Mouse (Mus musculus): Measurements from ENCODE around the gene Lrrc74a.

The Lrrc74a gene

GRCm38 (mm10) chr12:86734319-86734810 is at the start of gene Lrrc74a:
Gene Lrrc74a (plus strand): TSS chr12:86734369.
- DNase-seq: no peak

- DNase-seq: no peak
Measured at GRCm38 (mm10) chr12:86685275-86685674, 48.9 kb upstream of the Lrrc74a start.

GRCm38 (mm10) chr12:86686551-86687330 is 47.4 kb upstream of the Lrrc74a start:
- DNase-seq: peak in 1 of 2 experiments; percentile 49

- DNase-seq: no peak
Measured at GRCm38 (mm10) chr12:86687445-86687955, 46.7 kb upstream of the Lrrc74a start.

GRCm38 (mm10) chr12:86687971-86688573 is 46.1 kb upstream of the Lrrc74a start:
- DNase-seq: peak; percentile 52 to 72

- no peak for DNase-seq
Measured at GRCm38 (mm10) chr12:86688917-86689316, 45.3 kb upstream of the Lrrc74a start.

GRCm38 (mm10) chr12:86690700-86691485 is 43.3 kb upstream of the Lrrc74a start:
- DNase-seq: no peak

GRCm38 (mm10) chr12:86692471-86693356 is 41.5 kb upstream of the Lrrc74a start:
- DNase-seq: peak in 1 of 2 experiments; percentile 45

- no peak for DNase-seq
Measured at GRCm38 (mm10) chr12:86693389-86693788, 40.8 kb upstream of the Lrrc74a start.

- DNase-seq: no peak
Measured at GRCm38 (mm10) chr12:86694441-86694840, 39.7 kb upstream of the Lrrc74a start.

GRCm38 (mm10) chr12:86697996-86698395 is 36.2 kb upstream of the Lrrc74a start:
- DNase-seq: no peak

- no peak for DNase-seq
Measured at GRCm38 (mm10) chr12:86698537-86698936, 35.6 kb upstream of the Lrrc74a start.

GRCm38 (mm10) chr12:86699965-86700926 is 33.9 kb upstream of the Lrrc74a start:
- DNase-seq: no peak

- DNase-seq: no peak
Measured at GRCm38 (mm10) chr12:86700927-86701310, 33.2 kb upstream of the Lrrc74a start.

- DNase-seq: no peak
Measured at GRCm38 (mm10) chr12:86701491-86701890, 32.7 kb upstream of the Lrrc74a start.

GRCm38 (mm10) chr12:86702690-86703089 is 31.5 kb upstream of the Lrrc74a start:
- DNase-seq: no peak

GRCm38 (mm10) chr12:86705843-86706242 is 28.3 kb upstream of the Lrrc74a start:
- DNase-seq: no peak

GRCm38 (mm10) chr12:86714026-86714425 is 20.1 kb upstream of the Lrrc74a start:
- no peak for DNase-seq

- peak; percentile 68 to 79 for DNase-seq
Measured at GRCm38 (mm10) chr12:86715401-86715800, 18.8 kb upstream of the Lrrc74a start.

GRCm38 (mm10) chr12:86716962-86717361 is 17.2 kb upstream of the Lrrc74a start:
- no peak for DNase-seq

Measured in lung, postnatal 4 days (tissue).